22 mouse cellular contexts compared by ENCODE assay signal in genomic region chr11:95088286-95088685, GRCm38 (mm10). TPM values are rescaled to one million over a fixed set of nuclear protein-coding genes. Genes with fewer than 3 reads are reported as not detected.
DNase-seq lines count a peak whose midpoint lies in the region; ATAC-seq and TF ChIP-seq lines count a peak whose summit lies in the region.
"Had no signal": no experiment of that assay in that cellular context is flagged by ENCODE, and none has a peak within 500 bp of the region (broad histone marks: within the 10 kb centered on the region; RNA-seq: fewer than 3 reads in every experiment).

No protein-coding gene starts in this region.

- no peak overlapping the region for H3K4me2 ChIP-seq in kidney, postnatal 0 days (ENCODE audit: low read length)
- H3K4me2 ChIP-seq: hindbrain, embryonic 13.5 days had no signal

- no peak for TF ChIP-seq POLR2A in heart, adult 2 months (IDR thresholded peaks at IDR 0.05; ENCODE audit: insufficient read depth, low read depth, low read length)

- no peaks in the 10 kb centered on the region for H3K9me3 ChIP-seq in kidney, postnatal 0 days (replicated peaks; ENCODE audit: low read length)
- H3K9me3 ChIP-seq in limb, embryonic 10.5 days (replicated peaks), result no peaks in the 10 kb centered on the region
- H3K9me3 ChIP-seq: G1E; hindbrain, embryonic 13.5 days; midbrain, embryonic 10.5 days had no signal

- no peaks in the 10 kb centered on the region for H3K36me3 ChIP-seq in heart, adult 2 months (ENCODE audit: control insufficient read depth, insufficient read depth, low read length)
- no peaks in the 10 kb centered on the region for H3K36me3 ChIP-seq in kidney, postnatal 0 days (ENCODE audit: insufficient read depth, low read length)
- no peaks in the 10 kb centered on the region for H3K36me3 ChIP-seq in limb, embryonic 10.5 days
- H3K36me3 ChIP-seq: G1E; hindbrain, embryonic 13.5 days; midbrain, embryonic 10.5 days had no signal

- no peak for TF ChIP-seq CTCF in heart, adult 2 months (IDR thresholded peaks at IDR 0.05)
- no peak for TF ChIP-seq CTCF in kidney, postnatal 0 days (IDR thresholded peaks at IDR 0.05; ENCODE audit: low read depth)

- DNase-seq in heart, adult 2 months, result no peak
- no peak for DNase-seq in heart, postnatal 14 days
- no peak for DNase-seq in kidney, postnatal 0 days (ENCODE audit: low spot score)
- no peak for DNase-seq in kidney, adult 18-20 months
- DNase-seq in ES-CJ7 (ENCODE audit: low read depth, low spot score), result peak; percentile 68
- DNase-seq in limb, embryonic 10.5 days (ENCODE audit: low spot score), result no peak
- no peak for DNase-seq in B cell, adult 2 months
- no peak for DNase-seq in embryo, embryonic 10 days (ENCODE audit: low spot score)
- DNase-seq: forebrain, postnatal 0 days; liver; lung, adult 2 months; thymus, adult 18-20 months had no signal

- H3K9ac ChIP-seq in heart, adult 2 months (ENCODE audit: low read depth, low read length), result no peak overlapping the region
- no peak overlapping the region for H3K9ac ChIP-seq in kidney, postnatal 0 days (ENCODE audit: low read depth, low read length)
- H3K9ac ChIP-seq: forebrain, postnatal 0 days; hindbrain, embryonic 13.5 days had no signal

- no peak for ATAC-seq in kidney, postnatal 0 days (replicated peaks; ENCODE audit: low FRiP score, low read depth)
- ATAC-seq: forebrain, postnatal 0 days had no signal

- 65% methylated on average over 7 of the region's 7 CpGs for WGBS in heart, adult 2 months
- WGBS in kidney, postnatal 0 days, result 52% methylated on average over 7 of the region's 7 CpGs
- 64% methylated on average over 7 of the region's 7 CpGs for WGBS in limb, embryonic 10.5 days

- intact Hi-C loops in heart, adult 2 months (cut with DNase I), result loop anchor here (2.0 kb wide), 1 partner anchor 17 kb away; no protein-coding TSS in a partner anchor
- intact Hi-C loops in heart, postnatal 14 days (cut with DNase I), result no loop called here

- H3K27ac ChIP-seq in heart, adult 2 months, result peak overlapping the region; percentile 49
- H3K27ac ChIP-seq in kidney, postnatal 0 days, result peak overlapping the region; percentile 61
- peak overlapping the region; percentile 1; the same call in 1 of the 2 replicates for H3K27ac ChIP-seq in limb, embryonic 10.5 days
- H3K27ac ChIP-seq: hindbrain, embryonic 13.5 days had no signal

- no peak for TF ChIP-seq EP300 in heart, adult 2 months (IDR thresholded peaks at IDR 0.05; ENCODE audit: insufficient read depth, low read depth, low read length)

- H3K79me2 ChIP-seq in heart, adult 2 months (replicated peaks; ENCODE audit: control insufficient read depth, insufficient read depth, low read length), result no peaks in the 10 kb centered on the region

- H3K4me1 ChIP-seq in heart, adult 2 months (ENCODE audit: control insufficient read depth, insufficient read depth, low read length), result peaks cover 9% of the 10 kb centered on the region
- H3K4me1 ChIP-seq in kidney, postnatal 0 days (replicated peaks; ENCODE audit: insufficient read depth, low read length), result peaks cover 23% of the 10 kb centered on the region
- peaks cover 48% of the 10 kb centered on the region for H3K4me1 ChIP-seq in limb, embryonic 10.5 days
- H3K4me1 ChIP-seq: hindbrain, embryonic 13.5 days had no signal

- H3K27me3 ChIP-seq in heart, adult 2 months (ENCODE audit: control insufficient read depth, insufficient read depth, low read length), result no peaks in the 10 kb centered on the region
- no peaks in the 10 kb centered on the region for H3K27me3 ChIP-seq in kidney, postnatal 0 days (ENCODE audit: insufficient read depth, low read length)
- peaks cover 7% of the 10 kb centered on the region for H3K27me3 ChIP-seq in limb, embryonic 10.5 days (ENCODE audit: low read depth, poor library complexity, severe bottlenecking)
- H3K27me3 ChIP-seq: hindbrain, embryonic 13.5 days had no signal

- no peak overlapping the region for H3K4me3 ChIP-seq in heart, adult 2 months
- no peak overlapping the region for H3K4me3 ChIP-seq in kidney, postnatal 0 days (replicated peaks; ENCODE audit: low read depth, low read length)
- no peak overlapping the region for H3K4me3 ChIP-seq in limb, embryonic 10.5 days
- H3K4me3 ChIP-seq: erythroblast, embryonic 14.5 days; hindbrain, embryonic 13.5 days; midbrain, embryonic 10.5 days had no signal

RNA-seq across cellular contexts. Expression of gene Itga3, which starts 11.7 kb away (rescaled TPM):
- total RNA-seq in heart, adult 2 months (2021), result 10 to 100 TPM; 10.4 to 10.6 TPM
- polyA plus RNA-seq in heart, adult 2 months (2012; rRNA removed), result 11.4 and 13.8 TPM in 2 replicates
- total RNA-seq in heart, postnatal 14 days (2021), result 10 to 100 TPM; 13.5 to 15.6 TPM
- 24.4 and 26.1 TPM in 2 replicates for polyA plus RNA-seq in kidney, postnatal 0 days (2015; fragmentation: Nextera tagmentation; extraction: Ambion mirVana)
- polyA plus RNA-seq in limb, embryonic 10.5 days (2016; fragmentation: Nextera tagmentation; extraction: Ambion mirVana), result 10.2 and 11.1 TPM in 2 replicates
- polyA plus RNA-seq: G1E had no signal

RNA-seq across cellular contexts. Expression of gene Dlx3, which starts 31.6 kb away (rescaled TPM):
- not detected for total RNA-seq in heart, adult 2 months (2021)
- not detected in 2 replicates for polyA plus RNA-seq in heart, adult 2 months (2012; rRNA removed)
- not detected for total RNA-seq in heart, postnatal 14 days (2021)
- 0.45 and 0.62 TPM in 2 replicates for polyA plus RNA-seq in kidney, postnatal 0 days (2015; fragmentation: Nextera tagmentation; extraction: Ambion mirVana)
- polyA plus RNA-seq in limb, embryonic 10.5 days (2016; fragmentation: Nextera tagmentation; extraction: Ambion mirVana), result 6.9 and 9.5 TPM in 2 replicates
- total RNA-seq: gastrocnemius, postnatal 25 days; layer of hippocampus, postnatal 10 days; left cerebral cortex, postnatal 14 days; monocyte, adult 5-6 weeks had no signal
- polyA plus RNA-seq: erythroblast, embryonic 14.5 days; forebrain, postnatal 0 days; G1E; heart, embryonic 14.5 days; neural tube, embryonic 14.5 days had no signal

RNA-seq across cellular contexts. Expression of gene Pdk2, which starts 47.1 kb away (rescaled TPM):
- total RNA-seq in heart, adult 2 months (2021), result 100 to 1,000 TPM; 393 to 479 TPM
- 518 and 592 TPM in 2 replicates for polyA plus RNA-seq in heart, adult 2 months (2012; rRNA removed)
- total RNA-seq in heart, postnatal 14 days (2021), result 100 to 1,000 TPM; 297 to 326 TPM
- polyA plus RNA-seq in kidney, postnatal 0 days (2015; fragmentation: Nextera tagmentation; extraction: Ambion mirVana), result 94.5 and 94.7 TPM in 2 replicates
- 9.8 and 21.2 TPM in 2 replicates for polyA plus RNA-seq in limb, embryonic 10.5 days (2016; fragmentation: Nextera tagmentation; extraction: Ambion mirVana)

RNA-seq across cellular contexts. Expression of gene Dlx4, which starts 57.8 kb away (rescaled TPM):
- not detected for total RNA-seq in heart, adult 2 months (2021)
- polyA plus RNA-seq in heart, adult 2 months (2012; rRNA removed), result 0.04 TPM in 1 of 2 replicates, not detected in the other
- total RNA-seq in heart, postnatal 14 days (2021), result under 1 TPM in 1 of 2 experiments, not detected in 1; 0.17 TPM
- not detected in 2 replicates for polyA plus RNA-seq in kidney, postnatal 0 days (2015; fragmentation: Nextera tagmentation; extraction: Ambion mirVana)
- 0.85 and 1.9 TPM in 2 replicates for polyA plus RNA-seq in limb, embryonic 10.5 days (2016; fragmentation: Nextera tagmentation; extraction: Ambion mirVana)
- total RNA-seq: forebrain, postnatal 0 days; gastrocnemius, postnatal 25 days; left cerebral cortex, postnatal 14 days; monocyte, adult 5-6 weeks had no signal
- polyA plus RNA-seq: erythroblast, embryonic 14.5 days; G1E; heart, embryonic 14.5 days; hindbrain, embryonic 13.5 days; neural tube, embryonic 14.5 days had no signal

Comparison
In these comparisons a context has a peak if more than half of its experiments do, and no peak if none do; other contexts are left out.
1. H3K27ac ChIP-seq: peak in every context shown above with its lines; median percentile 61 in kidney, postnatal 0 days; 49 in heart, adult 2 months; 1 in limb, embryonic 10.5 days.